Mouse (Mus musculus): ENCODE results near the gene Thap8.

- TF ChIP-seq CTCF (IDR thresholded peaks at IDR 0.05; ENCODE audit: borderline replicate concordance, insufficient read depth, low read length) (no peak), POLR2A (IDR thresholded peaks at IDR 0.05; ENCODE audit: low read depth, low read length) (no peak)
Observed at GRCm38 (mm10) chr7:30310136-30310535, 30.2 kb downstream of the Thap8 start.
